Mouse (Mus musculus): ENCODE measurements around the gene Aldh1l1. TPM values are rescaled to one million over a fixed set of nuclear protein-coding genes. Genes with fewer than 3 reads are reported as not detected.

Aldh1l1 gene
- polyA plus RNA-seq, 1 experiment from 2014 or later = 1.2 TPM

DNA sequence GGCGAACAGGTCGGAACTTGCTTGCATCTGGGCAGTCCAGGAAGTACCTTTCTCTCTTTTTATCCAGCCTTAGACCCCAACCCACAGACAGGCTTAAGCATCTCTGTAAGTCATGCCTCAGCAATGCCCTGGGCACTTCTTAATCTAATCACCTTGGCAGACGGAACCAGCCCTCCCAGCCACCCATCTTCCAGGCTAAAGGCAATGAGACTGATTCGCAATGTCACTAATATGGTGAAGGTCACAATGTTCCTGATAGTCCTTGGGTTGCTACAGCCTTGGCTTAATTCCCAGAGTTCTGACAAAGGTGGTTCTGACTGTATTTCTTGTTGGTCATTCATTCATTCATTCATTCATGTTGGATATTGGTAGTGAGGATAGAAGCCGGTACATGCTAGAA lies 124.0 kb downstream of the Aldh1l1 start:
- Histone ChIP-seq H3K4me2 (no peak overlapping the region), H3K9ac (ENCODE audit: low read depth, low read length) (no peak overlapping the region), H3K27ac (ENCODE audit: low read depth, low read length) (no peak overlapping the region), H3K4me3 (ENCODE audit: low read depth, low read length) (no peak overlapping the region), H3K9me3 (replicated peaks; ENCODE audit: control insufficient read depth, low read length) (no peaks in the 10 kb centered on the region), H3K36me3 (ENCODE audit: control insufficient read depth, insufficient read depth, low read length) (no peaks in the 10 kb centered on the region), H3K27me3 (ENCODE audit: control insufficient read depth, insufficient read depth, low read length) (no peaks in the 10 kb centered on the region), H3K4me1 (ENCODE audit: control insufficient read depth, insufficient read depth, low read length) (peaks cover 23% of the 10 kb centered on the region)
- WGBS (ENCODE audit: insufficient replicate concordance) = 86% methylated on average over 5 of the region's 5 CpGs
- no peak for ATAC-seq (replicated peaks; ENCODE audit: insufficient number of reproducible peaks, low FRiP score, low TSS enrichment)

DNA sequence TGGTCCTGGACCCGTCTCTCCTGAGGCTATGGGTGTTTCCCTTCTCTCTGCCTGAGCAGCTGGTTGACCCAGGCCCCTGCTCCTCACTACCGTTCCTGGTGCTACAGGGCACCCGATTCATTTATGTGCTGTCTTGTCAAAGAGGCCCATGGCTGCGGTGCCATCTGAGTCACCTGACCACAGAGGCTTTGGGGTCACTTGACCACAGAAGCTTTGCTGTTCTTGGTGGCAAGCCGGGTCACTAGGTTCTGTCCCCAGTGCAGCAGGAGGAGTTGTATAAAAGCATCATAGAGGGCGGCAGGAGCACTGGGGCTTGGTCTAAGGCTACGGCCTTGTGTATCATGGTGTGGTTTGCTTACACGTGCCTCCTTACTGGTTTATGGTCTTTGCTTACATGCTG lies 127.0 kb downstream of the Aldh1l1 start:
- Histone ChIP-seq H3K4me3 (ENCODE audit: low read depth, low read length) (no peak overlapping the region), H3K27ac (ENCODE audit: low read depth, low read length) (no peak overlapping the region), H3K9ac (ENCODE audit: low read depth, low read length) (no peak overlapping the region), H3K9me3 (replicated peaks; ENCODE audit: control insufficient read depth, low read length) (no peaks in the 10 kb centered on the region), H3K36me3 (ENCODE audit: control insufficient read depth, insufficient read depth, low read length) (no peaks in the 10 kb centered on the region), H3K27me3 (ENCODE audit: control insufficient read depth, insufficient read depth, low read length) (no peaks in the 10 kb centered on the region), H3K4me1 (ENCODE audit: control insufficient read depth, insufficient read depth, low read length) (peaks cover 39% of the 10 kb centered on the region), H3K4me2 (no peak overlapping the region)
- no peak for ATAC-seq (replicated peaks; ENCODE audit: insufficient number of reproducible peaks, low FRiP score, low TSS enrichment)
- 84% methylated on average over 8 of the region's 8 CpGs for WGBS (ENCODE audit: insufficient replicate concordance)

DNA sequence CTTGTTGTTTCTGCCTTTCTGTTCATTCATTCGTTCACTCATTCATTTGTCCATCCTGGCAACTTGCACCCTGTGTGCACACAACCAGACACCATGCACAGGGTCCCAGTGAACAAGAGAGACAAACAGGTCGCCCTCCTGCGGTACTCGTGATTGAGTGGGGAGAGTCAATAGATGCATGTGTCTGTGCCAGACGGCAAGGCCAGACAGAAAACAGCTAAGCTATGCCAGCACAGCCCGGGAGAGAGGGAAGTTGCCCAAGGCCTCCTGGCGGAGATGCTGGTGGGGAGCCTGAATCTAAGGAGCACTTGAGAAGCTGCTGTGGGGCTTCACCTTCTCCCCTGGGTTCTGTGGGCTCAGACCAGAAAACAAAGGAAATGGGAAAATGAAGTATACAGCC lies 129.1 kb downstream of the Aldh1l1 start:
- H3K4me1 ChIP-seq (ENCODE audit: control insufficient read depth, insufficient read depth, low read length) = peaks cover 50% of the 10 kb centered on the region
- peak overlapping the region; percentile 77 for H3K27ac ChIP-seq (ENCODE audit: low read depth, low read length)
- H3K9ac ChIP-seq (ENCODE audit: low read depth, low read length) = no peak overlapping the region
- H3K36me3 ChIP-seq (ENCODE audit: control insufficient read depth, insufficient read depth, low read length) = no peaks in the 10 kb centered on the region
- no peak for ATAC-seq (replicated peaks; ENCODE audit: insufficient number of reproducible peaks, low FRiP score, low TSS enrichment)
- no peak overlapping the region for H3K4me2 ChIP-seq
- H3K27me3 ChIP-seq (ENCODE audit: control insufficient read depth, insufficient read depth, low read length) = no peaks in the 10 kb centered on the region
- WGBS (ENCODE audit: insufficient replicate concordance) = 74% methylated on average over 7 of the region's 7 CpGs
- no peak overlapping the region for H3K4me3 ChIP-seq (ENCODE audit: low read depth, low read length)
- H3K9me3 ChIP-seq (replicated peaks; ENCODE audit: control insufficient read depth, low read length) = no peaks in the 10 kb centered on the region

DNA sequence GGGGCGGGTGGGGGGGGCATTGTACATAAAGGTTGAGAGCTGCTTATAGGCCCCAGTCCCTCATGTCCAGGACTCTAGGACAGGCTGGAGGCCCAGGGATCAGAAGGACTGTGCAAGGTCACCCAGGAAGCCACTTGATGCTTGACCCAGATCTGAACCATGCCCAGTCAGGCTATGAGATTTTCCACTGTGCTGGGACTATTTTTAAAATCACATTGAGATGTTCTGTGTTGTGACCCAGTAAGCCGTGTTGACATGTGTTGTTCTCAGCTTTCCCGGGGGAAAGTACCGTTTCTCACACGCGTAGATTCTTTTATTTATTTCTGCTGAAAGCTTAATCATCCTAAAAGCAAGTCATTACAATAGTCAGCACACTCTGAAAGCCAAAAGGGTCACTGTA lies 129.8 kb downstream of the Aldh1l1 start:
- WGBS (ENCODE audit: insufficient replicate concordance) = 52% methylated on average over 6 of the region's 6 CpGs
- Histone ChIP-seq H3K27ac (ENCODE audit: low read depth, low read length) (peak overlapping the region; percentile 77), H3K9me3 (replicated peaks; ENCODE audit: control insufficient read depth, low read length) (no peaks in the 10 kb centered on the region), H3K36me3 (ENCODE audit: control insufficient read depth, insufficient read depth, low read length) (no peaks in the 10 kb centered on the region), H3K4me1 (ENCODE audit: control insufficient read depth, insufficient read depth, low read length) (peaks cover 55% of the 10 kb centered on the region), H3K9ac (ENCODE audit: low read depth, low read length) (no peak overlapping the region), H3K4me2 (no peak overlapping the region), H3K27me3 (ENCODE audit: control insufficient read depth, insufficient read depth, low read length) (no peaks in the 10 kb centered on the region), H3K4me3 (ENCODE audit: low read depth, low read length) (no peak overlapping the region)
- no peak; the same call in 1 of the 2 replicates for ATAC-seq (replicated peaks; ENCODE audit: insufficient number of reproducible peaks, low FRiP score, low TSS enrichment)

DNA sequence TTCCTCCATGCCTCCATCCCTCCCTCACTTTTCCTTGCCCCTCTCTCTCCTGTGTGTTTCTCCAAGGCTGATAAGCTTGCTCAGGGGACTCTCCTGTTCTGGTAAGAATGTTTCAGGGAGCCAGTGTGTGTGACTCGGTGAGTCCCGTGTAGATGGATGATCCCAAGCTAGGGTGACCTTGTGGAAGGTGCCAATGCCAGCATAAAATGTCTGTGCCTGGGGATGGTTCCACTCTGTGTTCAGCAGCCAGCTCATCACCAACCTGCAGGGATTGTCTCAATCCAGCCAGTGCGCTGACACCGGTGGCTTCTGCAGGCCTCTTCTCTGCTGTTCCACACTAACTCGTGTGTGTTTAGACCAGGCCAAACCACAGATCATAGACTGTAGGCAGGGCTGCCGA lies 130.3 kb downstream of the Aldh1l1 start:
- Histone ChIP-seq H3K4me1 (ENCODE audit: control insufficient read depth, insufficient read depth, low read length) (peaks cover 60% of the 10 kb centered on the region), H3K9ac (ENCODE audit: low read depth, low read length) (no peak overlapping the region), H3K36me3 (ENCODE audit: control insufficient read depth, insufficient read depth, low read length) (no peaks in the 10 kb centered on the region), H3K27me3 (ENCODE audit: control insufficient read depth, insufficient read depth, low read length) (no peaks in the 10 kb centered on the region), H3K9me3 (replicated peaks; ENCODE audit: control insufficient read depth, low read length) (no peaks in the 10 kb centered on the region), H3K27ac (ENCODE audit: low read depth, low read length) (peak overlapping the region; percentile 77), H3K4me2 (no peak overlapping the region), H3K4me3 (ENCODE audit: low read depth, low read length) (no peak overlapping the region)
- ATAC-seq (replicated peaks; ENCODE audit: insufficient number of reproducible peaks, low FRiP score, low TSS enrichment) = no peak
- 80% methylated on average over 6 of the region's 6 CpGs for WGBS (ENCODE audit: insufficient replicate concordance)

DNA sequence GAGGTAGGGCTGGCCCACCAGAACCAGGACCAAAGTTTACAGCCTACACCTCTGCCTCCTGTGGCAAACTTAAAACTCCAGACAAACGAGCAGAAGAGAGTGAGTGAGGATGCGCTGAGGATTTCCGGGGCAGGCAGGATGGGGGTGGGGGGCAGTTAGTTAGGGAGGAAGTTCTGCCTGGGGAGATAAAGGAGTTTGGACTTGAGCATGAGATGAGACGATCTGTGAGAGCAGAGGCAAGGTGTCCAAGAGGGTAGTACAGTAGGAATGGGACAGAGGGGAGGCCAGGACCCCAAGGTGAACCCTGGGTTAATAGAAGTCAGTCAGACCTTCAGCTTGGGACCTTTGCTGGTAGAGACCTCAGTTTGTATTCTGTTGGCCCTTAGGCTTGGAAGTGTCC lies 132.0 kb downstream of the Aldh1l1 start:
- Histone ChIP-seq H3K4me2 (peak overlapping the region; percentile 49), H3K4me1 (ENCODE audit: control insufficient read depth, insufficient read depth, low read length) (peaks cover 74% of the 10 kb centered on the region), H3K27ac (ENCODE audit: low read depth, low read length) (peak overlapping the region; percentile 78)

DNA sequence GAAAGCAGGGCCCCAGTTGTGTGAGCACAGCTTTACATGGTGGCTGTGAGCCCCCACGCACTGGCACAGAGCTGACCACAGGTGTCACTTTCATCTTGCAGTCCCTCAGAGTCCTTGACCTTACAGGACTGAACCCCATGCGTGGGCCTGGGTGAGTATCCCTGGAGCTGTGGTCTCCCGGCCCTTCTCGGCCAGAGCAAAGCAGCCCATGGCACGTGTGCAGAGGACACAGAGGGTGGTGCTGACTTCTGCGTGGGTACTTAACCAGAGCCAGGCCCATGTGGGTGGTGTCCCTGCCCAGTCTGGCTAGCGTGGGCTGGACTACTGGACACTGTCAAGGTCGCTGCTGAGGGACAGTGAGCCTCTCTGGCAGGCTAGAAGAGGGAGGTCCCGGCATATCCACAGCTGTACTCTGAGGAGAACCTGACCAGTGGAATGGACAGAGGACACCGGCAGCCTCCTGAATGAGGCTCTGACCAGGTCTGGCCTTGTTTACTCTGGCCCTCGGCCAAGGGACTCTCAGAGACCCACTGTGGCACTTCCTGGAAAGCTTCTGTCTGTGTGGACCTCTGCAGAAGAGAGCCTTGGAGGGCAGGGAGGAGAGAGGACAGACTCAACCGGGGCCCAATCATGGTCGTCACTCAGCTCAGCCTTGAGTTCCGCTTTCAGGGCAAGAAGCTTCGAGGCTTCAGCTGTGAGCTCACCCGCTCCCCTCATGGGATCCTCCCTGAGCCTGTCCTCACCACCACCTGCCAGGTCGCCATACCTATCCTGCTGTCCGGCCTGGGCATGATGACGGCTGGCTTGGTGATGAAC lies 132.8 kb downstream of the Aldh1l1 start:
- H3K27ac ChIP-seq (ENCODE audit: low read depth, low read length) = peak overlapping the region; percentile 78
- H3K36me3 ChIP-seq (ENCODE audit: control insufficient read depth, insufficient read depth, low read length) = no peaks in the 10 kb centered on the region
- ATAC-seq (replicated peaks; ENCODE audit: insufficient number of reproducible peaks, low FRiP score, low TSS enrichment) = peak; percentile 47
- WGBS (ENCODE audit: insufficient replicate concordance) = 53% methylated on average over 19 of the region's 19 CpGs
- H3K4me1 ChIP-seq (ENCODE audit: control insufficient read depth, insufficient read depth, low read length) = peaks cover 79% of the 10 kb centered on the region
- 0 out of 2 replicates have a peak overlapping the region, but pooled peaks have one; percentile 10 for H3K4me3 ChIP-seq (ENCODE audit: low read depth, low read length)
- no peaks in the 10 kb centered on the region for H3K9me3 ChIP-seq (replicated peaks; ENCODE audit: control insufficient read depth, low read length)
- H3K4me2 ChIP-seq = peak overlapping the region; percentile 49
- no peaks in the 10 kb centered on the region for H3K27me3 ChIP-seq (ENCODE audit: control insufficient read depth, insufficient read depth, low read length)
- H3K9ac ChIP-seq (ENCODE audit: low read depth, low read length) = peak overlapping the region; percentile 36

More for the DNA sequence above, 132.0 kb downstream of the Aldh1l1 start:
- WGBS (ENCODE audit: insufficient replicate concordance) = 48% methylated on average over 4 of the region's 4 CpGs
- H3K9ac ChIP-seq (ENCODE audit: low read depth, low read length) = peak overlapping the region; percentile 36; the same call in 1 of the 2 replicates
- H3K36me3 ChIP-seq (ENCODE audit: control insufficient read depth, insufficient read depth, low read length) = no peaks in the 10 kb centered on the region
- no peaks in the 10 kb centered on the region for H3K9me3 ChIP-seq (replicated peaks; ENCODE audit: control insufficient read depth, low read length)
- H3K4me3 ChIP-seq (ENCODE audit: low read depth, low read length) = no peak overlapping the region
- H3K27me3 ChIP-seq (ENCODE audit: control insufficient read depth, insufficient read depth, low read length) = no peaks in the 10 kb centered on the region
- no peak for ATAC-seq (replicated peaks; ENCODE audit: insufficient number of reproducible peaks, low FRiP score, low TSS enrichment)

DNA sequence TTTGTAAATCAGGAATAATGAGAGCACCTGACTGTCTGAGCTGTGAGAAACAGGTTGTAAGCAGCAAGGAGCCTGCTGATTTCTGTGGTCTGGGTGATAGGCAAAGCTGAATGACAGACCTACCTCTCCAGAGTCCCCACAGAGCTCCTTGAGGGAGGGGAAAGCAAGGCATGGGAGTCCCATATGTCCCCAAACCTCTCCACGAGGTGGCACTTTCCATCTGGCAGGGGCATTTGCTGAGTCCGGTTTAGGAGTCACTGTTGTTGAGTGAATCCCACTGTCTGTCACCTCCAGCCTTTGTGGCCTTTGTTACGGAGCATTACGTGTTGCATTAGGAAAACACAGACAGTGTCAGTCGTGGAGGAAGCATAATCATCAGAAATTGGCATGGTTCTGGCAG lies 133.7 kb downstream of the Aldh1l1 start:
- Histone ChIP-seq H3K9me3 (replicated peaks; ENCODE audit: control insufficient read depth, low read length) (no peaks in the 10 kb centered on the region), H3K4me2 (peak overlapping the region; percentile 49), H3K9ac (ENCODE audit: low read depth, low read length) (peak overlapping the region; percentile 39; the same call in 1 of the 2 replicates), H3K27me3 (ENCODE audit: control insufficient read depth, insufficient read depth, low read length) (no peaks in the 10 kb centered on the region), H3K27ac (ENCODE audit: low read depth, low read length) (peak overlapping the region; percentile 78; the same call in 1 of the 2 replicates), H3K4me3 (ENCODE audit: low read depth, low read length) (no peak overlapping the region), H3K4me1 (ENCODE audit: control insufficient read depth, insufficient read depth, low read length) (peaks cover 73% of the 10 kb centered on the region), H3K36me3 (ENCODE audit: control insufficient read depth, insufficient read depth, low read length) (no peaks in the 10 kb centered on the region)
- no peak for ATAC-seq (replicated peaks; ENCODE audit: insufficient number of reproducible peaks, low FRiP score, low TSS enrichment)
- 77% methylated on average over 5 of the region's 5 CpGs for WGBS (ENCODE audit: insufficient replicate concordance)

All from heart, embryonic 11.5 days (tissue).